Mouse (Mus musculus): ENCODE data around the gene Lmo3. TPM values are rescaled to one million over a fixed set of nuclear protein-coding genes. Genes with fewer than 3 reads are reported as not detected.

Lmo3 gene
- polyA plus RNA-seq, 1 experiment from 2014 or later, result 3.5 TPM

DNA sequence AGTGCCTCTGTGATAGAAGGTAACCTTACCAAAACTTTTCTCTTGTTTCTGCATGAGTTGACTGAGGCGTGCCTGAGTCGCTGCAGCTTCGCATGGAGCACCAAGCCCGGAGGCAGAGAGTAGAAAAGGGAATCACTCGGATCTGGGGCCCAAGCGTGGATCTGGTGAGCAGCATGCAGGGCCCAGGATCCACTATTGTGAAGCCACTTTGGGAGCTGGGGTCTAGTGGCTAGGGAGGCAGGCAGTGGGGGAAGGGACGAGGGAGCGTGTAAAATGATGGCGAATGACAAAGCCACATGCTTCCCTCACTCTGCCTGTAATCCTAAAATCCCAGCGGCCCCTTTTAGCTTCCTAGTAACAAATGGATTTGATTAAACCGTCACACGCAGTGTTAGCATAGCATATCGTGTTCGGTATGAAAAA lies 160.6 kb downstream of the Lmo3 start:
- peak; percentile 79 for ATAC-seq (ENCODE audit: low FRiP score, low read depth)
- H3K27me3 ChIP-seq, result peaks cover 53% of the 10 kb centered on the region
- peak overlapping the region; percentile 41 for H3K4me3 ChIP-seq
- H3K36me3 ChIP-seq, result no peaks in the 10 kb centered on the region
- no peak overlapping the region for H3K27ac ChIP-seq
- peak overlapping the region; percentile 72 for H3K4me2 ChIP-seq (replicated peaks)
- no peaks in the 10 kb centered on the region for H3K9me3 ChIP-seq
- peaks cover 28% of the 10 kb centered on the region for H3K4me1 ChIP-seq
- WGBS, result 1% methylated on average over 14 of the region's 14 CpGs
- H3K9ac ChIP-seq, result peak overlapping the region; percentile 35; the same call in 1 of the 2 replicates

DNA sequence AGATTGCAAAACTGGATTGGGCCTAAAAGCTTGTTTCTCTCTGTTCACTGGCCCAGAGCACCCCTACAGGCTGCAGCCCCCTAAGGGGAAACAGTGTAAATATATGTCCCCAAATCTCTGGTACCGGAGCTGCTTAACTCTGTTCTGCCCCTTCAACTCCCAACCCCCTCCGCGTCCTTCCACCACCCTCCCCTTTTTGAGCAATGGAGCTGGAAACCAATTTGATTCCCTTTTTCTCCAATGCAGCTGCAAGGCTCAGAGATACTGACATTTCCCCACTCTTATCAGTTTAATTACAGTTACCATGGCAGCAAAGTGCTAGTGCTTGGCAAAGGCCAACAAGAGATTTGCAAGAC lies 161.3 kb downstream of the Lmo3 start:
- Histone ChIP-seq H3K4me2 (replicated peaks) (peak overlapping the region; percentile 72), H3K9ac (0 out of 2 replicates have a peak overlapping the region, but pooled peaks have one; percentile 5), H3K27ac (no peak overlapping the region), H3K36me3 (no peaks in the 10 kb centered on the region), H3K9me3 (no peaks in the 10 kb centered on the region), H3K4me1 (peaks cover 25% of the 10 kb centered on the region), H3K4me3 (peak overlapping the region; percentile 41; the same call in 1 of the 2 replicates), H3K27me3 (peaks cover 47% of the 10 kb centered on the region)
- WGBS, result 8% methylated on average over 3 of the region's 3 CpGs
- no peak for ATAC-seq (ENCODE audit: low FRiP score, low read depth)

DNA sequence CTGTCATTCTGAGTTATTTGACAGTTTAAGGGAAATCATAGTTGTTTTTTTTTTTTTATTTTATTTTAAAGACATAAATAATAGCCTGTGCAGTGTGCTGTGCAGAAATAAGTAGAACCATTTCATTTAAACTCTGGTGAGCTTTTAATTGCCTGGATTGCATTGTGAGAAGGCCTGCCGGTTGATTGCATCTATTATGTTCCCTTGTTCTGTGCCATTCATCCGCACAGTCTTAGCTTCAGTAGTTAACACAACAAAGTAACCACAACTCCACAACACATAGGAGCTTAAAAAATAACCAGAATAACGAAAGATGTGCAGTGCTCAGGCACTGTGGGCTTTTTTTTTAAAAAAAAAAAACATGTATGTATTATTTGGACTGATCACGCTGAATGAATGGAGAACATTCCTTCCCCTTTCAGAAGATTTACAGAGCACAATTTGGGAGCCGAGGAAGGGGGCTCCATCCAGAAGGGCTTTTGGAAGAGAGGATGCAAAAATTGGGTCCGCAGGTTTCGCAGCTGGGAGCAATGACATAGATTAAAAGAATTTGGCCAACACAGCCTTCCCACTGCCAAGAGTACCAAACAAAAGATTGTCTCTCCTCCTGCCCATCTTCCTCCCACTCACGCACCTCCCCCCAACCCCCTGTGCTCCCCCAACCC lies 161.8 kb downstream of the Lmo3 start:
- Histone ChIP-seq H3K4me2 (replicated peaks) (peak overlapping the region; percentile 72), H3K27me3 (peaks cover 46% of the 10 kb centered on the region), H3K36me3 (no peaks in the 10 kb centered on the region), H3K9ac (no peak overlapping the region), H3K4me1 (peaks cover 25% of the 10 kb centered on the region), H3K27ac (no peak overlapping the region), H3K4me3 (no peak overlapping the region), H3K9me3 (no peaks in the 10 kb centered on the region)
- WGBS, result 45% methylated on average over 8 of the region's 8 CpGs
- ATAC-seq (ENCODE audit: low FRiP score, low read depth), result no peak

DNA sequence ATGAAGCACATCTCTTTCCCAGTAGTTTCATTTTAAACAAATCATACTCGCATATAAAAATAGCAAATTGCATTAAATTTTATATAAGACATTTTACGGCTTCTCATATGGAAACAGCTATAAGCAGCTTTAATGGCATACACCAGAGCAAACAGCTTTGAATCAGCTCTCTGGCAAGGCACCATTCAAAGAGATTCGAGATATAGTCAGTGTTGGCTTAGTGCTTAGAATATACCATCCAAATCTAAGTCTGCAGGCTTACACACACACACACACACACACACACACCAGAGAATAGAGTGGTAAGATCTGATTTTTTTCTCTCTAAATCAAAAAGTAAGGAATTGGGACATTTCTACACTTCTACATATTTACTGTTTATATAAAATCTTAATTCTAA lies 169.7 kb downstream of the Lmo3 start:
- 54% methylated on average over 3 of the region's 3 CpGs for WGBS
- ATAC-seq (ENCODE audit: low FRiP score, low read depth), result no peak
- Histone ChIP-seq H3K27me3 (no peaks in the 10 kb centered on the region), H3K4me1 (no peaks in the 10 kb centered on the region), H3K9ac (no peak overlapping the region), H3K27ac (no peak overlapping the region), H3K4me3 (no peak overlapping the region), H3K4me2 (replicated peaks) (no peak overlapping the region), H3K36me3 (no peaks in the 10 kb centered on the region), H3K9me3 (no peaks in the 10 kb centered on the region)

DNA sequence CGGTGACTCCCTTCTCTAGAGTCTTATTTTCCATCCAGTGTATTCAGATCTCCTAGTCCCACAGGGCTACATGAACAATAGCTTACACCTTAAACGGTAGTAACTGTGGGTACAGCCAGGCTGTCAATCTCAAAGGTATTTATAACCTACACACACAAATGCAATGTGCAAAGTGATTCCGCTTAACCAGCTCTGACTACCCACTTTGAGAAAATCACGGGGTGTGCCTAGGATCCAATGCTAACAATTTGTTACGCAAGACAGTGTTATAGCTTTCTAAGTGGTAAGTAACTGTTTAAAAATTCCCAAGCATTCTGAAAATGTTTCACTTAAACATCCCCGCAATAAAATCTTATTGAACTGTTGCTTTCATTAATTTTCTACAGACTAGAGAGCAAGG lies 179.7 kb downstream of the Lmo3 start:
- 75% methylated on average over 6 of the region's 6 CpGs for WGBS
- no peak for ATAC-seq (ENCODE audit: low FRiP score, low read depth)
- H3K36me3 ChIP-seq, result no peaks in the 10 kb centered on the region
- H3K9me3 ChIP-seq, result no peaks in the 10 kb centered on the region
- no peak overlapping the region for H3K27ac ChIP-seq
- H3K4me1 ChIP-seq, result no peaks in the 10 kb centered on the region
- no peak overlapping the region for H3K4me3 ChIP-seq
- H3K27me3 ChIP-seq, result no peaks in the 10 kb centered on the region
- no peak overlapping the region for H3K4me2 ChIP-seq (replicated peaks)
- no peak overlapping the region for H3K9ac ChIP-seq

DNA sequence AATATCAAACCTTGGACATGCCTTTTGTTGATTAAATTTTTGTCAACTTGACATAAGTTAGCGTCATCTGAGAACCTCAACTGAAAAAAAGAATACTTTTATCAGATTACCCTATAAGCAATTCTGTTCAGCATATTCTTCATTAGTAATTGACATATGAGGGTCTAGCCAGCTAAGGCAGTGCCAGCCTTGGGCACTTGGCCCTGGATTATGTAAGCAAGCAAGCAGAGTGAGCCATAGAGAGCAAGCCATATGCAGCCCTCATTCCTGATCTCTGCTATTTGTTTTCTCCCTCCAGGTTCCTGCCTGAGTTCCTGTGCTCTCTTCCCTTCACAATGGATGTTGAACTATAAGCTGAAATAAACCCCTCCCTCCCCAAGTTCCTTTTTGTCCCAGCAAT lies 182.9 kb downstream of the Lmo3 start:
- no peak for ATAC-seq (ENCODE audit: low FRiP score, low read depth)

DNA sequence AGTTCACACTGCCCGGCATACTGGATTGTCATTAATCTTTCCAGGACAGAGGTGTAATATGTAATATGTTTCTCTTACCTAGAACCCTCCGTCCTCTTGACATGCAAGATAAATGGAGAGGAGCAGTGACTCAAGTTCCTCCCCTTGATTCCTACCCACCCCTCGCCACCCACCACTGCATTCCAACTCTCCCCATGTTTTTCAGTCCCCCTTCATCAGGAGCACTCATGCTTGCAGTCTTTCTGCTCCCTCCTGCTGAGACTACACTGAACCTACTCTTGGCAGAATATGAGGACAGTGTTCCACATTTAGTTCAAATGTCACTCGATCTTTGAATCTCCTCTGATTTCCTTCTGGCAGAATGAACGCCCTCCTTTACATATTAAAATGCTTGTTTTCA lies 190.7 kb downstream of the Lmo3 start:
- no peak overlapping the region for H3K27ac ChIP-seq
- 0 out of 2 replicates have a peak, but pooled peaks cover 3% of the 10 kb centered on the region for H3K4me1 ChIP-seq
- whole genome bisulfite sequencing, result 74% methylated on average over 5 of the region's 5 CpGs
- no peaks in the 10 kb centered on the region for H3K36me3 ChIP-seq
- ATAC-seq (ENCODE audit: low FRiP score, low read depth), result no peak
- no peaks in the 10 kb centered on the region for H3K27me3 ChIP-seq
- H3K9me3 ChIP-seq, result no peaks in the 10 kb centered on the region
- no peak overlapping the region for H3K9ac ChIP-seq
- H3K4me2 ChIP-seq (replicated peaks), result no peak overlapping the region
- H3K4me3 ChIP-seq, result no peak overlapping the region

More for the DNA sequence above, 182.9 kb downstream of the Lmo3 start:
- WGBS, result 90% methylated on average over 1 of the region's 1 CpGs
- Histone ChIP-seq H3K27me3 (no peaks in the 10 kb centered on the region), H3K36me3 (no peaks in the 10 kb centered on the region), H3K9me3 (no peaks in the 10 kb centered on the region), H3K4me1 (no peaks in the 10 kb centered on the region), H3K27ac (no peak overlapping the region), H3K9ac (no peak overlapping the region), H3K4me3 (no peak overlapping the region), H3K4me2 (replicated peaks) (no peak overlapping the region)

DNA sequence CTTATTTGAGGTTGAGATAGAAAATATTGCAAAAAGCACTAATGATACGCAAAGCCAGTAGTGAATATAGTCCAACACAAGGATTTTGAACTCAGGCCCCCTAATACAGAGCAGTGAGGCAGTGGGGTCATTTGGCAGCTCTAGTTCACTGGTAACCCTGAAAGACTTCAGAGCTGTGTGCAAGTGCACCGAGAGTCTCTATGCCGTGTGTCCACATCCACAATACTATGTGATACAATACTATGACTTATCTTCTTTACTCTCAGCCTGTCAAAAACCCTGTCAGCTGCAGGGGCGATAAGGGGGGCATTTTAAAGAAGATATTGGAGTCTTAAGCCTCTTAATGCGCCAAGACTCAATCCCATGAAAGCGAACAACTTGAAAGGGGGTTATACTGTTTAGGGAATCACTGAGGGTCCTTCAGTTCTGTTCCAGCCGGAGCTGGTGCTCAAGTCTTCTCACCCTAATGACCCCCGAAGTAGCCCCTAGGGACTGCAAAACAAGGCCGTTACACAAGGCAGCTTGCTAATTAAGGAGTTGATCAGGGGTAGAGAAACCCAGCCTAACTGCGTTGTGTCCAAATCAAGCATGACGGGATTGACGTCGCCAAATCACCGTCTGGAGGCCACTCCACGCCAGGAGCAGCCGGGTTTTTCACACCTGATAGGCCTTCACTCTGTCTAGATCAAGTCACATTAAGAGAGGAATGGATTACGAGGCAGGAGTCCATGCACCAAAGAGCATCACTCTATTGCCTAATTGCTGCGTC lies 193.4 kb downstream of the Lmo3 start:
- Histone ChIP-seq H3K9me3 (no peaks in the 10 kb centered on the region), H3K4me3 (no peak overlapping the region), H3K36me3 (no peaks in the 10 kb centered on the region), H3K9ac (no peak overlapping the region), H3K4me1 (0 out of 2 replicates have a peak, but pooled peaks cover 3% of the 10 kb centered on the region), H3K4me2 (replicated peaks) (no peak overlapping the region), H3K27me3 (no peaks in the 10 kb centered on the region), H3K27ac (no peak overlapping the region)
- no peak for ATAC-seq (ENCODE audit: low FRiP score, low read depth)
- 58% methylated on average over 18 of the region's 18 CpGs for WGBS

DNA sequence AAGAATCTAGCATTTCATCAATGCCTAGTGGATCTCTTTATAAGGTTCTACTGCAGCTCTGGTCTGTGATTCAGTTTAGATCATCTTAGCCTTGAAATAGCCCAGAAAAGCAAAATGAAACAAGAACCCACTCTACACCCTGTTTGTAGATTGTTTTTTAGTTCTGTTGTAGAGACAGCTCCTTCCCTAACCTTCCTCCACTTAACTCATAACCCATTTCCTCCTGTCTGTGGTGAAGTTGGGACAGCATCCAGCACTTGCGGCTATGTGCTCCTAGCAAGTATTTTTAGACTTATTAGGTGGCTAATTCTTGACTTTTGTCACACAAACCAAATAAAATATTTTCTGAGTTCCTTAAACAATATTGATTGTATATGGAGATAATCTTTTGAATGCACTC lies 198.6 kb downstream of the Lmo3 start:
- no peak overlapping the region for H3K27ac ChIP-seq
- H3K9ac ChIP-seq, result no peak overlapping the region
- no peaks in the 10 kb centered on the region for H3K4me1 ChIP-seq
- ATAC-seq (ENCODE audit: low FRiP score, low read depth), result no peak
- no peaks in the 10 kb centered on the region for H3K27me3 ChIP-seq
- no peak overlapping the region for H3K4me3 ChIP-seq
- no peaks in the 10 kb centered on the region for H3K36me3 ChIP-seq
- no peak overlapping the region for H3K4me2 ChIP-seq (replicated peaks)
- no peaks in the 10 kb centered on the region for H3K9me3 ChIP-seq
- WGBS, result 83% methylated on average over 1 of the region's 1 CpGs

DNA sequence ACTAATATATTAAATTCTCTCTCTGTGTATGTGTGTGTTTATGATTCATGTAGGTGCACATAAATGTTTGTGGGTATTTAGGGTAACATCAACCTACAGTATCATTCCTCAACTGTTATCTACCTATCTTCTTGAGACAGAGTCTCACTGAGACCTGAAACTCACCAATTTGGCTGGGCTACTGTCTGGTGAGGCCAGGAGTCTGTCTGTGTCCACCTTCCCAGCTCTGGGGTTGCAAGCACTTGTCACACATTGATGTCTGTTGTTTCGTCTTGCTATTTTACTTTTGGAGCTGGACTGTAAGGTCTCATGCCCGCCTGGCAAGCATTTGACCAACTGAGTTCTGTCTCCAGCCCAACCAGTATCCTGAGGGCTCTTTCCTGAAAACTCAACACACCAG lies 210.6 kb downstream of the Lmo3 start:
- Histone ChIP-seq H3K4me1 (no peaks in the 10 kb centered on the region), H3K27me3 (no peaks in the 10 kb centered on the region), H3K4me3 (no peak overlapping the region), H3K27ac (no peak overlapping the region), H3K4me2 (replicated peaks) (no peak overlapping the region), H3K9ac (no peak overlapping the region), H3K36me3 (no peaks in the 10 kb centered on the region), H3K9me3 (no peaks in the 10 kb centered on the region)
- ATAC-seq (ENCODE audit: low FRiP score, low read depth), result no peak
- 79% methylated on average over 2 of the region's 2 CpGs for WGBS

DNA sequence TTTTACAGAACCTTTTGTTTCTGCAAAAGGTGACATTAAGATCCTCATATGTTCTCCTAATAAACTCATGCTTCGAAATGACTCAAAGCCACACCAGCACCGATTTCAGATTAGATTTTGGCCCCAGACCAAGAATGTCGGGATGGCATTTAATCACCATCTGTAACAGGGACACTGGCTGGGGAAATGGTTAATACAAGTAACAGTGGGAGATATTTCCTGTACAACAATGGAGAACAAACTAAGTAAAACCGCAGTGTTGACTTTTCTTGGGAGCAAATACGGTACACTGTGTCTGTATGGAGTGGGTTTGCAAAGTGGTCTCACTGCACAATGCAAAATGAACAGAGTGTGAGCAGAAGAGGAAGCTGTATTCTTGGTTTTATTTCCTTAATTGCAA lies 217.7 kb downstream of the Lmo3 start:
- WGBS, result 55% methylated on average over 5 of the region's 5 CpGs
- H3K4me1 ChIP-seq, result no peaks in the 10 kb centered on the region
- H3K4me2 ChIP-seq (replicated peaks), result no peak overlapping the region

DNA sequence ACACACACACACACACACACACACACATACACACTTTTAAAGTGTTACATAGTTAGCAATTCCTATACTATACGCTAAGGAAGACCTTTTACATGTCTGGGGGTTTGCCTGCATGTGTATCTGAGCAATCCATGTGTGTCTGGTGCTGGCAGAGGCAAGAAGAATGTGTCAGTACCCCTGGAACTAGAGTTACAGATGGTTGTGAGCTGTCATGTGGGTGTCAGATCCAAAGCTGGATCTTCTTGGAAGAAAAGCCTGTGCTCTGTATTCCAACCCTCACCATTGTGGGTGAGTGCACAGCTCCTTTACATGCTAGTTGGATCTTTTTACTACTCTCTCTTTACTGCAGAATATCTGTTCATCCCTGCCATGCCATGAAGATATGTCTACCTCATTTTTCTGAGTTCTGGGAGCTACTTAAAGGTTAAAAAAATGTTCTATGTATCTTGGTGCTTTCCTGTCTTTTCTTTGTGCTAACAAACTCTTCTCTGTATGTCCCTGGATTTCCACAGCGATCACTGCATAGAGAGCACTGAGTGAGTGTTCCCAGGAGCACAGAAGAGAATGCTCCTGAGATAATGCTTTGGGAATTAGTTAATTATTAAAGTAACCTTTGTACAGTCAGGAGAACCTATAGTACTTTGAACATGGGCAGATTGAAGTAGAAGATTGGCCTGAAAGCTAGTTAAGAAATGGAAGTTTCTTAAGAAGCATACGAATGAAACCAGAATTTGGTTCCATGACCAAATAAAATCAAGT lies 231.0 kb downstream of the Lmo3 start:
- Histone ChIP-seq H3K27me3 (no peaks in the 10 kb centered on the region), H3K27ac (no peak overlapping the region), H3K4me3 (no peak overlapping the region), H3K9me3 (no peaks in the 10 kb centered on the region), H3K4me2 (replicated peaks) (no peak overlapping the region), H3K36me3 (no peaks in the 10 kb centered on the region), H3K4me1 (no peaks in the 10 kb centered on the region), H3K9ac (no peak overlapping the region)
- WGBS, result 82% methylated on average over 3 of the region's 3 CpGs
- ATAC-seq (ENCODE audit: low FRiP score, low read depth), result no peak

More for the DNA sequence above, 217.7 kb downstream of the Lmo3 start:
- no peak overlapping the region for H3K4me3 ChIP-seq
- H3K9me3 ChIP-seq, result no peaks in the 10 kb centered on the region
- H3K9ac ChIP-seq, result no peak overlapping the region
- no peak overlapping the region for H3K27ac ChIP-seq
- ATAC-seq (ENCODE audit: low FRiP score, low read depth), result no peak
- H3K36me3 ChIP-seq, result no peaks in the 10 kb centered on the region
- H3K27me3 ChIP-seq, result no peaks in the 10 kb centered on the region

All from limb, embryonic 13.5 days (tissue).